Mouse (Mus musculus) liver, embryonic 11.5 days (tissue): ENCODE measurements at regions not wholly inside any gene's neighbourhood (a gene's known extent, or its start where the extent isn't known, plus 50 kb on each side); places are given as distances from the start of the nearest gene placed in this dataset.

Experiments used
- ATAC-seq: fragments of 200-750 bp; cut with Nextera tagmentation; replicated peaks from 2 replicates; pipeline ENCODE4 v1.8.0; 2017; ENCODE audit warnings: moderate number of reproducible peaks, mild to moderate bottlenecking, moderate TSS enrichment, moderate library complexity; ENCODE audit not compliant: low FRiP score
- DNase-seq: peaks from one replicate; pipeline ENCODE4 v3.0.0-alpha.2; 2017; ENCODE audit warnings: low spot score
- H3K27ac ChIP-seq: fragments of 300-500 bp; sonication (generic); 2 replicates; pipeline ENCODE4 v1.5.1; 2014; ENCODE audit warnings: mild to moderate bottlenecking, low read depth, low read length, control low read depth
- H3K27me3 ChIP-seq: fragments of 300-500 bp; sonication (generic); replicated peaks from 2 replicates; pipeline ENCODE4 v1.6.1; 2014; ENCODE audit warnings: low read length, mixed read lengths; ENCODE audit not compliant: control insufficient read depth, insufficient read depth
- H3K36me3 ChIP-seq: fragments of 300-500 bp; sonication (generic); 2 replicates; pipeline ENCODE4 v1.6.1; 2014; ENCODE audit warnings: mild to moderate bottlenecking, low read length, moderate library complexity, mixed read lengths; ENCODE audit not compliant: control insufficient read depth, insufficient read depth
- H3K4me1 ChIP-seq: fragments of 300-500 bp; sonication (generic); replicated peaks from 2 replicates; pipeline ENCODE4 v1.6.1; 2014; ENCODE audit warnings: low read length, mixed read lengths; ENCODE audit not compliant: control insufficient read depth, insufficient read depth
- H3K4me2 ChIP-seq: fragments of 300-500 bp; sonication (generic); 2 replicates; pipeline ENCODE4 v1.6.1; 2014; ENCODE audit warnings: mild to moderate bottlenecking, control low read depth, moderate library complexity
- H3K4me3 ChIP-seq: fragments of 300-500 bp; sonication (generic); 2 replicates; pipeline ENCODE4 v1.5.1; 2014; ENCODE audit warnings: low read depth, low read length, control low read depth
- H3K9ac ChIP-seq: fragments of 300-500 bp; sonication (generic); 2 replicates; pipeline ENCODE4 v1.6.1; 2014; ENCODE audit warnings: low read depth, low read length, control low read depth
- H3K9me3 ChIP-seq: fragments of 300-500 bp; sonication (generic); 2 replicates; pipeline ENCODE4 v1.6.1; 2016; ENCODE audit warnings: low read length, inconsistent platforms, mixed read lengths; ENCODE audit not compliant: control insufficient read depth
- WGBS: fragments of 180-500 bp; shearing (Covaris S2); extraction: QIAGEN DNeasy Blood & Tissue Kit; methylation state at CpG from one replicate; pipeline ENCODE4 v1.1.7; 2014; 5-methylcytosine and 5-hydroxymethylcytosine counted together

DNA sequence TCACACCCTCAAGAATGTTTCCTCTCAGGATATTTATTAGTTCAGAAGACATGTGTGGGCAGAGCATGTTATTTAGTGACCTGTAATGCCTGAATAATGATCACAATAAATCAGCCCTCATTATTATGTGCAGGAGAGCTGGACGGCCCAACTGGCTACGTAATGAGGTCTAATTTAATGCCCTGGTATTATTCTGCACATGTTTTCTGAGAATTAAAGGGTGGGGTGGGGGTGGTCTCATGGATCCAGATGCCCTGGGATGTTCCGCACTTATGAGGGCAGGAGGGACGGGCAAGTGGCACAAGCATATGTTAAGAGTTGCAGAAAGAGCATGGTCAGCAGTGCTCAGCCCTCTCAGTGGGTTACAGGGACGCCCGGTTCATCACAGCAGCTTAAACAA lies 339.7 kb upstream of the Npvf start:
- Histone ChIP-seq H3K4me1 (no peaks in the 10 kb centered on the region), H3K36me3 (no peaks in the 10 kb centered on the region), H3K9me3 (no peaks in the 10 kb centered on the region), H3K27me3 (no peaks in the 10 kb centered on the region), H3K4me3 (no peak overlapping the region), H3K9ac (no peak overlapping the region), H3K4me2 (no peak overlapping the region), H3K27ac (no peak overlapping the region)
- 75% methylated on average over 6 of the region's 6 CpGs for WGBS
- ATAC-seq (no peak), DNase-seq (no peak)

- H3K36me3 ChIP-seq = no peaks in the 10 kb centered on the region
- no peak for DNase-seq
Observed at GRCm38 (mm10) chr6:51002713-51003112, 348.5 kb upstream of the Npvf start.

DNA sequence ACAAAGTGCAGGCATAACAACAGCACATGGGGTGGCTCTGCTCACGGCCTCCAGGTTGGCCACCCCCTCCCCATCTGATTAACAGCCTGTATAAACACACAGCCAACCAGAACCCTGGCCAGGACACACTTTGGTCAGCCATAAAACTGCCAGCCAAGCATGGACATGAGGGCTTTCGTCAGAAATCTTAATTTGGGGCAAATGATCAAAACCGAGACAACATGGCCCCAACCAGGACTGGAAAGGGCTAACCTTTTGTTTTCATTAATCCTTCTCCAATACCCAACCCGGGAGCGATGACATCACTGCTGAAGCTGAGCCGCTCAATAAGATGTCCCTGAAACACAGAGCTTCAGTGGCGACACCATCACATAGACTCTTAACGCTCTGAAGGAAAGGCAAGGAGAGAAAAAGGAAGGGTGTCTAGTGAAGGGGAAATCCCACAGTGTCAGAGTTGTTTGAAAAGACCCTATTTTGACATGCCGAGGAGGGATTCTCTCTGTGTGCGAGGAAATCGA lies 351.9 kb upstream of the Npvf start:
- WGBS = 71% methylated on average over 11 of the region's 11 CpGs
- no peak for DNase-seq
- H3K27ac ChIP-seq = no peak overlapping the region

More at GRCm38 (mm10) chr6:51002713-51003112, 348.5 kb upstream of the Npvf start:
- H3K4me2 ChIP-seq = no peak overlapping the region
- no peak overlapping the region for H3K27ac ChIP-seq
- H3K9ac ChIP-seq = no peak overlapping the region
- WGBS = 64% methylated on average over 7 of the region's 7 CpGs
- H3K4me1 ChIP-seq = no peaks in the 10 kb centered on the region
- ATAC-seq = no peak
- H3K27me3 ChIP-seq = no peaks in the 10 kb centered on the region
- H3K9me3 ChIP-seq = no peaks in the 10 kb centered on the region
- H3K4me3 ChIP-seq = no peak overlapping the region

DNA sequence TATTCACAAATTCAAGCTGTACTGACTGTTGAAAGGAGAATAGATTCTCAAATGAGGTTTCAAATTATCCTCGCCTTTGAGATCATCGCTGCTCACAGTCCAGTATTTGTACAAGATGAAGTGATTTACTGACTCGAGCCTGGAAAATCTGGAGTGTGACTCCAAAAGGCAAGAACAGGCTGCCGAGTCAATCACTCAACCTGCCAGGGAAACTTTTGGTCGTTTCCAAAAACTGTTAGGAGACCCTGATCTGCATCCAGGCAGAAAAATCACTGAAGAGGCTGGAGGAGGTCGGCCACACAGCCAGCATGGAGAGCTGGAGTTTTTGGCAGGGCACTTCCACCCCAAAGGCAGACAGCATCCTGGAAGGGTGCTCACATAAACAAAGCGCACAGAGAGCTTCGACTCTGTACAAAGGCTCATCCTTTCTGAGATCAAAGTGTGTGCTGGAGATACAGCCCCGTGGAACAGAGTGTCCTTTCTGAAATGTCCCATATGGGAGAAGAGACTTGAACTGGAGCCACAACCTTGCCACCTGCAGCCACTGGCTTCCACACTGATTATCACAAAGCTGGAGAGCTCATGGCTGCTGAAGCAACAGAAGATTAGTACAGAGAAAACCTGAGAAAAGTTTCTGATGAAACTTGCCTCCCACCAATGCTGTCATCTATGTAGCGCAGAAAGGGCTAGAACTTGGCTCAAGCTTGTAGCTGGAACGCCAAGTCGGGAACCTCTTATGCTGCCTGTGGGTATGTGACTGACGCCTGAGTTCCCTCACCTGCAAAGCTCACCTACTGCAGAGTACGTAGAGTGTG lies 355.5 kb upstream of the Npvf start:
- H3K9ac ChIP-seq = no peak overlapping the region
- H3K36me3 ChIP-seq = no peaks in the 10 kb centered on the region
- H3K27ac ChIP-seq = no peak overlapping the region
- no peaks in the 10 kb centered on the region for H3K27me3 ChIP-seq
- no peaks in the 10 kb centered on the region for H3K4me1 ChIP-seq
- no peak overlapping the region for H3K4me2 ChIP-seq
- WGBS = 72% methylated on average over 14 of the region's 14 CpGs
- no peak overlapping the region for H3K4me3 ChIP-seq
- DNase-seq (no peak), ATAC-seq (no peak)
- H3K9me3 ChIP-seq = no peaks in the 10 kb centered on the region

More for the DNA sequence above, 351.9 kb upstream of the Npvf start:
- H3K4me1 ChIP-seq = no peaks in the 10 kb centered on the region
- no peaks in the 10 kb centered on the region for H3K9me3 ChIP-seq
- ATAC-seq = no peak
- no peaks in the 10 kb centered on the region for H3K36me3 ChIP-seq
- H3K4me3 ChIP-seq = no peak overlapping the region
- no peak overlapping the region for H3K9ac ChIP-seq
- no peaks in the 10 kb centered on the region for H3K27me3 ChIP-seq
- no peak overlapping the region for H3K4me2 ChIP-seq

GRCm38 (mm10) chr6:51010536-51010935 lies 356.3 kb upstream of the Npvf start:
- Histone ChIP-seq H3K4me1 (no peaks in the 10 kb centered on the region), H3K4me3 (no peak overlapping the region), H3K36me3 (no peaks in the 10 kb centered on the region), H3K9me3 (no peaks in the 10 kb centered on the region), H3K27ac (no peak overlapping the region), H3K9ac (no peak overlapping the region), H3K4me2 (no peak overlapping the region), H3K27me3 (no peaks in the 10 kb centered on the region)
- ATAC-seq (no peak), DNase-seq (no peak)
- WGBS = 54% methylated on average over 1 of the region's 1 CpGs

- Histone ChIP-seq H3K27me3 (no peaks in the 10 kb centered on the region), H3K4me1 (no peaks in the 10 kb centered on the region), H3K4me2 (no peak overlapping the region), H3K9ac (no peak overlapping the region), H3K4me3 (no peak overlapping the region), H3K27ac (no peak overlapping the region), H3K9me3 (no peaks in the 10 kb centered on the region), H3K36me3 (no peaks in the 10 kb centered on the region)
- 70% methylated on average over 15 of the region's 15 CpGs for WGBS
- DNase-seq = no peak
- ATAC-seq = no peak
Observed at GRCm38 (mm10) chr6:51012086-51012830, 358.0 kb upstream of the Npvf start.

DNA sequence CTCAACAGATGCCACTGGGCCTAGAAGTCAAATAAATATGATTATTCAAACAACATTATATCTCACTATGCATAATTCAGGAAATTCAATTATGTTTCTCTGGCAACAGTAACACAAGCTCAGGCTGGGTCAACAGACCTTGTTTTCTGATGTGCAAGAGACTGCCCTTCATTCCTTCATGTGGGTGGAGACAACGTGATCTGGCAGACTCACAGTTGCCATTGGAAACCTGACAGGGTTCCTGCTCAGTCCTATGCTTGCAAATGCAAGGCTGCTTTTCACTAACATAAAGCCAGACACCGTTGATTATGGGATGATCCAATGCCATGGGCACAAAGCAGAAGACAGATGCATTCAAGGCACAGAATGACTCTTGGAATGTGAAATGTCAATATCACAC lies 361.5 kb upstream of the Npvf start:
- ATAC-seq (no peak), DNase-seq (no peak)
- WGBS = 81% methylated on average over 2 of the region's 2 CpGs

GRCm38 (mm10) chr6:51016441-51017070 lies 362.3 kb upstream of the Npvf start:
- Histone ChIP-seq H3K27ac (no peak overlapping the region; the same call in 1 of the 2 replicates), H3K4me3 (no peak overlapping the region), H3K4me1 (no peaks in the 10 kb centered on the region), H3K27me3 (no peaks in the 10 kb centered on the region), H3K9ac (no peak overlapping the region), H3K9me3 (no peaks in the 10 kb centered on the region), H3K36me3 (no peaks in the 10 kb centered on the region), H3K4me2 (no peak overlapping the region)
- DNase-seq (no peak), ATAC-seq (no peak)
- WGBS = 70% methylated on average over 5 of the region's 5 CpGs

More for the DNA sequence above, 361.5 kb upstream of the Npvf start:
- no peak overlapping the region for H3K4me3 ChIP-seq
- no peaks in the 10 kb centered on the region for H3K27me3 ChIP-seq
- H3K4me2 ChIP-seq = no peak overlapping the region
- no peaks in the 10 kb centered on the region for H3K4me1 ChIP-seq
- H3K9ac ChIP-seq = no peak overlapping the region
- no peaks in the 10 kb centered on the region for H3K9me3 ChIP-seq
- H3K36me3 ChIP-seq = no peaks in the 10 kb centered on the region
- no peak overlapping the region for H3K27ac ChIP-seq
